Mouse (Mus musculus): ENCODE results near the gene Plxnb1.

GRCm38 (mm10) chr9:109097831-109098230, 2.6 kb downstream of the Plxnb1 start:
- TF ChIP-seq GATA1 (IDR thresholded peaks at IDR 0.05; ENCODE audit: borderline replicate concordance, low read length), result no peak
- TF ChIP-seq FLI1 (IDR thresholded peaks at IDR 0.05; ENCODE audit: low read length), result no peak

Data from megakaryocyte, embryonic 14.5 days (primary cell).